Mouse (Mus musculus): ENCODE results near the gene Sim2.

Gene Sim2

DNA sequence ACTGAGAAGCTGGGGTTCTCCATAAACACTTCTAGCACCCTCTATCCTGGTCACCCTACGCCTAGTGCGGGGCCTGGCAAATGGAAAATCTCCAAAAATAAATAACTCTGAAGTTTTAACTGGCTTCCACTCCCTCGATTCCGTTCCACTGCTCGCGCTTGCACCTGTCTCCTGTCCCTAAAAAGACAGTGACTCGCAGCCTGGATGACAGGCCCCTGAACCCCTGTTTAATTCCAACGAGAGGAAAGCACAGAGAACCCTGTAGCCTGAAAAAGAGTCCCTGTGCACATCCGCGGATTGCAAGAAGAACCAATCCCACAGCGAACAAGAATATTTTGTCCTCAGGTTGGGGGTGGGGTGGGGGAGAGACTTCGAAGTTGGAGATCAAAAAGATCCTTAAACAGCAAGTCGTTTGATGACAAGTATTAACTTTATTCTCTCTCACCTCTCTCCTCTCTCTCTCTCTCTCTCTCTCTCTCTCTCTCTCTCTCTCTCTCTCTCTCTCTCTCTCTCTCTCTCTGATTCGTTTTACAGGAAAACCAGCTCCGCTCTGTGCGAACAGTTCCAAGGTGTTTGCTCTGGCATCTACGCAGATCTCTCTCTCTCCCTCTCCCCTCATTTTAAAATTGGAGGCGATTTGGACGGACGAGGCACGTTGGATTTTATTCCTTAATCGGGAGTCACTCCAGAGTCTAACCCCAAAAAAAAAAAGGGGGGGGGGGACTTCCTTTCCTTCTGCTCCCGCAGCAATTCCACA, 6.2 kb upstream of the Sim2 start:
- no peak for ATAC-seq (ENCODE audit: low TSS enrichment)

DNA sequence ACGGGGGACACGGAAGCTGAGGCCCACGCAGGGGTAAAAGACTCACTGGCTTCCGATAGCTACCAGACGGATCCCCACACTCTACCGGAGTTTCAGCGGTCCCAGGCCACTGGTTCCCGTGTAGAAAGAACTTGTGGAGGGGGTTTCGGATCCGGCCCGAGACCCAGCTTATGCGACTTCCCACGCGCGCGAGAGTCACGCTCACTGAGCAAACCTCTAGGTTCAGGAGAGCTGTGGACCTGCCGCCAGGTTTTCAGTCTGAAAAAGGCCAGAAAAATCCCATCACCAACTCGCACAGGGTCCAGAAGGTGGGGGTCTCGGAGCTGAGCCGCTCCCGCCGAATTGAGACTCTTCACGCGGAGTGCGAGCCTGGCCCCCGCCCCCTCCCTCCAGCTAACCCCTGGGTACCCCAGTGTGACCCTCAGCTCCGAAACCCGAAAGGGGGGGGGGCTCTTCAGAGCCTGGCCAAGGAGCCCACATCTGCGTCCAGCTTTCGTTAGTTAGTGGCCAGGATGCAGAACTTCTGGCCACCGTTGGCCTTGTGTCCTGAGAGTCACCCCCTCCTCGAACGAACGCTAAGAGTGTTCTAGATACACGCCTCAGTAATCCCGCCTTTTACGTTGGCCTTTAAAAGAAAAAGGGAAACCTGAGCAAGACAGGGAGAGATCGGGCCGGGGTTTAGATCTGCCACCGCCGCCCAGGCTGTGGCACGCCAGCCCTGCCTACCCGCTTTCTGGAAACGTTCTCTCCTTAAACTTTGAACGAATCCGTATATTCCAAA, 5.5 kb upstream of the Sim2 start:
- no peak for ATAC-seq (ENCODE audit: low TSS enrichment)

DNA sequence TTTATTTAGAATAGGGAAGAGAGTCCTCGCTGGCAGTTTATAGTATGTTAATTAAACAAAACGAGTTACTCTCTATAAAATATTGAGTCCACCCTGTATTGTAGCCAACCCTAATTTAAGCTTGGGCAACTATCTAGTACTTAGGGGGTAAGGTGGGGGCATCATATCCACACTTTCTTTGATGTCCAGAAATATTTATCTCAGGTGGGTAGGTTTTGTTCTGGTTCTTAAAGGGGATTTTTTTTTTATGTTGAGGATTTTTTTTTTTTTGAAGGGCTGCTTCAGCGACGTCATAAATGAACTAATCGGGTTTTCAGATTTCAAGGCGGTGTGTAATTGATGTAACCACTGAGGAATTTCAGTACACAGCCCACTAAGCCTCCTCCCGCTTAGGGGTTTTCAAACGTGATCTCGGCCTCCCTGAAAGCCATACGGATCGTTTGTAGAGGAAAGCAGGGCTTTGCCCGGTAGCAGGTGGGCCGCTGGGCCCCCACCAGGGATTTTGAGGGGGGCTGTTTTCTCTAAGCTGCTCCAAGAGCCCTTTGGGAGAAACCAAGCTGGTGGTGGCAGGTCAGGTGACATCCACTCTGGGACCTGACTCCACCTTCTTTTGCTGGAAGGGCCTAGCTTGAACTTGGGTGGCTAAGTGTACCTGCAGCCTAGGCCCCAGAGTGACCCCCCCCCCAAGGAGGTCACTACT, 4.7 kb upstream of the Sim2 start:
- no peak for ATAC-seq (ENCODE audit: low TSS enrichment)

DNA sequence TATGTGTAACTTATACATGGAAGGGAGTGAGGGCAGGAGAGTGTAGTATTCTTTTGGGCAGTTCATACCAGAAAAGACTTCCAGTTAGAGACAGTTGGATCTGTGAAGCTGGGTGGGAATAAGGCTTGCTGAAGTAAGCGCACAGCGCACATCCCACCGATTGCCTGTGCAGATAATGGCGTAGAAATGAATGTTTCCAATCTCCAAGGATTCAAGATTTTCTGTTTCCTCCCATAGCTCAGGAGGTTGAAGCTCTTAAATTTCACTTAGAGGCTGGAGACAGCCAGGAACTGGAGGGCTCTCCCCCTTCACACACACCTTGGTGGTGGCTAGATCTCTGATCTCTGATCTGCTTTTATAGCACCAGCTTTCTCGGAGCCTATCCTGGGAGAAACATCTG, 3.1 kb upstream of the Sim2 start:
- no peak for ATAC-seq (ENCODE audit: low TSS enrichment)

DNA sequence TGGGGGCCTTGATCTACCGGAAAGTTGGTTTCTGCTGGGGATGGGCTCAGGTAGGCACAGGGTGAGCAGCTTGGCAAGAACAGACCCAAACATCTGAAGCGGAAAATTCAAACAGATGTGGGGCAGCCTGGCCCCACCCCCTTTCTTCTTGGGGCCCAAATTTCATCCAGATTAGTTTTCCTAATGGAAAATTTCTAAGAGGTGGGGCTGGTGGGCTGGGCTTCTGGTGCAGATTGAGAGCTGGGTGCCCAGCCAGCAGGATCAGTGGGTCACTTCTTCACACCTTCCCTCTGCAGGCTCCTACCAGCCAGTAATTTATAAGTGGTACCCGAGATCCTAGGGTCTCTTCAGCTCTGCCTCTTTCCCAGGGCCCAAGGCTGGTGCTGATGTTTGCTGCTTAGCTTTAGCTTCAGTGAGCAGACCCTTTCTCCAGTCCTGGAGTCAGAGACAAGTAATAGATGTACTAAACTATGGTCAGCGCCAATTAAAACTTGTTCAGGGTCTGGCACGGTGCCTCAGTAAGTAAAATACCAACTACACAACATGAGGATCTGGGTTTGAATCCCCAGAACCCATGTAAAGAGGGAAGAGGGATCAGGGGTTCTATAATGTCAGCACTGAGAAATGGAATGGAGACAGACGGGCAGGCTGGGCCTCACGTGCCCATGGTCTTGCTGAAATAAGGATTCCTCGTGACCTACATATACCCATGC, 2.6 kb upstream of the Sim2 start:
- no peak for ATAC-seq (ENCODE audit: low TSS enrichment)

DNA sequence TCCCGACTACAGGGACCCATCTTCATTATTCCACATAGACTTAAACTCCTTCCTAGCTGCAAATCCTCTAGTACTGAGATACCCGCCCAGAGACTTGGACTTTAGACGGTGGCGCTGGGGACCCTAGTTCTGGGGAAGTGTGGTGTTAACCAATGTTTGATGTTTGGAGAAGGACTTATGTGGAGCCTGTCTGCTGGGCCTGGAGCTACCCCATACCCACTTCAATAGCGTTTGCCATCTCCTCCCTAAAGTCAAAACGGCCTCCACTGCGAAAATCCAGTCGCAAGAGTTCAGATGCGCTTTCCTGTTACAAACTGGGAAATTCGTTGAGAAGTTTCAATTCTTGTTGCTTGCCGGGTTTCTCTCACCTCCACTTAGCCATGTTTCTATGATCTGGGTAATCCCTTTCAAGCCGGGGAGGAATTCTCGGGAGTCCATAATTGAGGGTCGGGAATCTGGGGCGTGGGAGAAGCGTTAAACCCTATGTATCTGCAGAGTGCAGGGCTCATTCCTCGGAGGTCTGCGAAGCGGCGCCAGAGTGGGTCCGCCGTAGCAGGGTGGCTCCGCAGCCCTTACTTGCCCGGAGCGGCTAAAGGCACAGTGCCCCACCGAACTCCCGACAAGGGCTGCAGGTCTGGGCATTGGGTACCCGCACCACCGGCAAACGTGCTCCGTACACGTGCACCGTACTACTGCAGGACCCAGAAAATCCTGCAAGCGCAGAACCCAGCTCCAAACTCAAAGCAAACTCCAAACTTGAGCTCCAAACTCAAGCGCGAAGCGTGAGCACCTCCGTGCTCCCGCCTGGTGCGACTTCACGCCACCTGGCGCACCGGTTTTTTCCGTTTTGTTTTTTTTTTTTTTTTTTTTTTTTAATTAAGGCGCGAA, 1.5 kb upstream of the Sim2 start:
- no peak for ATAC-seq (ENCODE audit: low TSS enrichment)

DNA sequence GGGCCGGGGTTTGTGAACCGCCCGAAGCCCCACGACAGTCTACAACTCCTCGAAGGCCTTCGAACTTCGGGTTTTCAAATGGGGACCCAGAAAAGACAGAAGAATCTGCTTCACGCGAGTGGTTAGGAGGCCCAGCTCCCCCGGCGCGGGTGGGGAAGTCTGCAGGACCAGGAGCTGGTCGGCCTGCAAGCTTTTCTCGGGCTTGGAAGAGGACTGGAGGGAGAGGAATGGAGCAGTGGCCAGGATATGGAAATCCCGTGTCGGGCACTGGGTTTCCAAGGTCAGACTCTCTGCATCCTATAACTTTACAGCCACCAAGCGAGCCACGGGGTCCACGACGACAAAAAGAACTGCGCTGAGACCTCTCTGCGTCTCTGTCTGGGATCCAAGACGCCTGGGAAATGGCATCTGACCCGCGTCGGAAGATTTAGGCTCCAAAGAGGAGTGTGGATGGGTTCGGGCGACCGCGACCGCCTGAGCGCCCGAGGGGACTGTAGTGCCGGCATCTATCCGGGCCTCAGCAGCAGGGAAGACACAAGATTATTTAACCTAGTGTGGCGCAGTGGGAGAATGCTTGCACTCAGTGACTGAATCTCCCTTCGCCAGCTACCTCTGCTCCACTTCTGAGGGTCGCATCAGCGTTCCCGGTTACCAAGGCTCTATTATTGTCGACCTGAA, 744 bp upstream of the Sim2 start:
- no peak for ATAC-seq (ENCODE audit: low TSS enrichment)

DNA sequence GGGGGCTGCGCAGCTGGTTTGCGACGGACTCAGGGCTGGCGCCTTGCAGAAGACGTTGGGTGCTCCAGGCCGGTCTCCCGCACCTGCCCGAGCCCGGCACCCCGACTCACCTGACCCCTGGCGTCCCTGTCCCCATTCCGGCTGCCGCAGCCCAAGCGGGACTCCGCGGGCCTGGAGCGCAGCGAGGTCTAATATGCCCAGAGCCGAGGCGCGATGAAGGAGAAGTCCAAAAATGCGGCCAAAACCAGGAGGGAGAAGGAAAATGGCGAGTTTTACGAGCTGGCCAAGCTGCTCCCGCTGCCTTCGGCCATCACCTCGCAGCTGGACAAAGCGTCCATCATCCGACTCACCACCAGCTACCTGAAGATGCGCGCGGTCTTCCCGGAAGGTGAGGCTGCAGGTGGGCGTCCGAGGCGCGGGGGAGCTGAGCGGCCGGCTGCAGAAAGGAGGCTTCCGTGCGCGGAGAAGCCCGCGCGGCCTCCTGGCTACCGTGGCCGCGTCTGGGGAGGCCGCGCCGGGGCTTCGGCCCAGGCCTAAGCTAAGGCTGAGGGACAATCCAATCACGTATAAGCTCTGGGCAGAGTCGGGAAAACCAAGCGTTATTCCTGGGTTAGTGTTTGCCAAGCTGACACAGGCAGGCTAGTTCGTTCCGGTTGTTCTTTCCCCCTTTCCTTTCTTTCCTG, 1.0 kb downstream of the Sim2 start:
- ATAC-seq (ENCODE audit: low TSS enrichment), result no peak

DNA sequence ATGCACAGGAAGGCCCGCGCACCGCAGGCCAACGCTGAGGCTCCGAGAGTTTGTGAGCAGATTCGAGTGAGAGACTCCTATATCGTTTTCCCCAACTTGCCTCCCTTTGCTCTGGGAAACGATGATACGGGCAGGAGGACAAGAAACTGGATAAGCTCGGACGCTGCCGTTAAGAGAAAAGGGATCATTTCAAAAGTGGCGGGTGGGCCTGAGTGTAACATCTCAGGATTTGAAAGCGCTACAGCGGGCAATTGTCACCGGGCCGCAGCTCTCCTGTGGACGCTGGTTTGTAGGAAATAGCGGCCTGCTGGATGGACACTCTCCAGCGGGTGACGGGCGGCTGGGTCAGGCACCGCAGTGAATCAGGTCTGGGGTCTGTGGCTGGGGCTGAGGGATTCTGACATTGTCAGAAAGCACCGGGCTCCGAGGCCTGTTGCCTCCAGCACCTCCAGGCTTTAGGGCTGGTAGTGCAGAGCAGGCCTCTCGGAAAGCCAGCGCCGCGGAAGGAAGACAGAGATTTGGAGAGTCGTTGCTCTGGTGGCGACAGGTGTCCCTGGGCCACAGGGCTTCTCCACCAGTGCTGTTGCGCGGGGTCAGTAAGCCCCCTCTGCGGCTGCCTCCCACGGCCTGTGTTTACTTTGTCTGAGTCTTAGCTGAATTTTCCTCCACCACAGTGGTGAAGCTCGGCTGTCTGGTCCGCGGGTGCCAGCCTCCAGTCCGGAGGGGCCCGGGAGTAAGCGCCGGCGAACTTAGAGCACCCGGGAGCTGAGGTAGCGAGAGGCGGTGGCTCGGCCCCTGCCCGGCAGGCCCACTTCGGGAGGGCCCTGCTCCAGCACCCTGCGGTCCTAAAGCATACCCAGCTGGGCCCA, 2.2 kb downstream of the Sim2 start:
- ATAC-seq (ENCODE audit: low TSS enrichment), result no peak

DNA sequence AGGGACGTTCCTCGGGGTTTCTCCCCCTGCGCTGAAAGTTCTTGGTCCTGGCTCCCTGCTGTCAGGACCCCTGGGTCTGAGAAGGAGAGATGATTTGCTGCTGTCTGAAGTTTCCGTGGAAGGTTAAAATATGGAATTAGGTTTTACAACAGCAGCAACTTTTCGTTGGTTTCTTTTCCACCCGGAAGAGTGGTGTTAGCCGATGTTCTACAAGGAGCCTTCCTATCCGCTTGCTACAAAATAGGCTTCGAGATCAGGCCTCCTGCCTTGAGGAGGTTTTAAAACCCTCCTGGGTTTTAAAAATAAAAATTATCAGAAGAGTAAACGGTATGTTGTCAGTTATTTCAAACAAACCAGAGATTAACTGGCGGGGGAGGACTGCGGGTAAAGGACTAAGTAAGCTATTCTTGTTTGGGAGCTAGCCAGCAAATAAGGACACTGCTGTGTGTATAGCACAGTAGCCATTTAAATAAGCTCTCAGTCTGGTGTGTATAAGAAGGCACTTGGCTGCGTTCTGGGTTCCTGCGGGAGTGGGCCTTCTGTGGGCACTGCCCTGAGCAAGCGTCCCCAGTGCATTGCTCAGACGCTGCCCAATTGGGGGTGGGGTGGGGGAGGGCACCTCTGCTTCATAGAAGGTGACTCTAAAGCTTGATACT, 3.0 kb downstream of the Sim2 start:
- no peak for ATAC-seq (ENCODE audit: low TSS enrichment)

DNA sequence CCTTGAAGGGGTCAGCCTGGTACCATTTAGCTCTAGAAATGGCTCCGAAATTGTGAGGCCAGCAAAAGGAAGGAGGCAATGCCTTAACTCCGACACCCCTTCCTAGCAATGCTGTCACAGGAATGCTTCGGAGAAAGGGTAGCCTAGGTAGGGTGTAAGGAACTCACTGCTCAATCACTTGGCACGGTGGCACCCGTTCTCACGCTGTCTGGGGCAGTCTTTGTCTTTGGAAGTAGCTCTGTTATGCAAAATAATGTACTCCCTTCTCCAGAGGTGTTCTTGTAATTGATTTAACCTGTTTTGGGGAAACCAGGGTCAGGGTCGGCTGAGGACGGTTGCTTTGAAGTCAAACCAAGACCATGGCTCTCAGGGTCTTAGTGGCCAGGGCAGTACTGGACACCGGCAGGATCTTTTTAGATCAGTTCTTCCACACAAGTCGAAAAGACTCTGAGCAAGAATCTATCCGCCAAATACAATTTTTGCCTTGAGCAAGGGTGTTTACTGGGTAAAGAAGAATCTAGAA, 3.6 kb downstream of the Sim2 start:
- no peak for ATAC-seq (ENCODE audit: low TSS enrichment)

DNA sequence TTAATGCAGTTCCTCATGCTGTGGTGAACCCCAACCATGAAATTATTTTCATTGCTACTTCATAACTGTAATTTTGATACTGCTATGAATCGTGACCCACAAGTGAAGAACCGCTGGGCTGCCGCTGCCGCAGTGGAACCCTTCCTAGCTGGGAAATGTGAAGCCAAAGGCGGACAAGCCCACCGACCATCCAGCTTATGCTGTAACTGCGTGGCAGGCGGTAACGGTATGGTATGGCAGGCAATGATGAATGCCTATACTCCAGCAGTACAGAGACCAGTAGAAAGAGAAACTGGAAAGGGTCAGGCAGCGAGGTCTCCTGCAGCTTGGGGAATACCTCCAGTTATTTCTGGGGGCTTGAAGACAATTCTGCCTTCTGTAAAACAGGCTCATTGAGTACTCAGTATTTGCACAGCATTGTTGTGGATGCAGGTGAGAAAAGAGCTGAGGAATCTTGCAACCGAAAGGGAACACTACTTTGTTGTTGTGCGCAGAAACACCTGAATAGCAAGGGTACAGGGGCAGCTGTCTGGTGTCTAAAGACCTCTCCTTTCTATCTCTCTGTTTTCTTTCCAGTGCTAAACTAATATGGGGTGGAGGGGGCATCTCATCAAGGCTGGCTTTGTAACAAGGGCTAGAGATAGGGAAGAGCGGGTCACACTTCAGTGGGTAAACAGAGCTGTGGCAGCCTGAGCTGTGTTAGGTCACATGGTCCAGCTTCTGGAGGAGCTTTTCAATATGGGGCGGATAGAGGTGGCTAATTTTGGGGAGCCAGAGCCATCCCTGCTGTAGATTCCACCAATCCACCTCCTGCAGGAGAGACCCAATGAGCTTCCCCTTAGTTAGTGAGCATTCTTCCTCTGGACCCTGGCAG, 4.3 kb downstream of the Sim2 start:
- ATAC-seq (ENCODE audit: low TSS enrichment), result no peak

DNA sequence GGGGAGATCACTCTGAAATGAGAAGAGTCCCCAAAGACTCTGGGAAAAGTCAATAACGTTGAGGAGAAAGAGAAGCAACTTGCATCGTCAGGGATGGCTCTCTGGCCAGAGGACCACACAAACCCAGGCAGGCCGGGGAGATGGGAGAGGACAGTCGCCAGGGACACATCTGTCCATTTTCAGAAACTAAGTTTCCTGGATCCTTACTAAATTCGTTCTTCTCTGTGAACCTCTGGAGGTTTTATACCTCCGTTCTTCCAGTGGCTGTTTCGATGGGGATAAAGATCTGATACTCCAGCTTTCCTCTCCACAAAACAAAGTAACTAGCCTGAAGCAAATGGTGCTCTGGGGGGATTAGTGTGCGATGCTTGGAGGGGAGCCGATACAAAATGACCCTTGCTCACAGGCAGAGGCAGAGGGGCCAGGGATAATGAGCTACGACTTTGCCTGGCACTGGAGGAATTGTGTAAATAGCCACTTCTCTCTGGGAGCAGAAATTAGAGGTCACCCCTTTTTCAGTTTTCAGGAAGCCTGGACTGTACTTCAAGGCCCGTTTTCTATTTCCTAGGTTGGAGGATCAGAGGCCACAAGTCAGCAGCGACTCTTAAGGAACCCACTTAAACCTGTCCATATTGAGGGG, 7.9 kb downstream of the Sim2 start:
- ATAC-seq (ENCODE audit: low TSS enrichment), result no peak

DNA sequence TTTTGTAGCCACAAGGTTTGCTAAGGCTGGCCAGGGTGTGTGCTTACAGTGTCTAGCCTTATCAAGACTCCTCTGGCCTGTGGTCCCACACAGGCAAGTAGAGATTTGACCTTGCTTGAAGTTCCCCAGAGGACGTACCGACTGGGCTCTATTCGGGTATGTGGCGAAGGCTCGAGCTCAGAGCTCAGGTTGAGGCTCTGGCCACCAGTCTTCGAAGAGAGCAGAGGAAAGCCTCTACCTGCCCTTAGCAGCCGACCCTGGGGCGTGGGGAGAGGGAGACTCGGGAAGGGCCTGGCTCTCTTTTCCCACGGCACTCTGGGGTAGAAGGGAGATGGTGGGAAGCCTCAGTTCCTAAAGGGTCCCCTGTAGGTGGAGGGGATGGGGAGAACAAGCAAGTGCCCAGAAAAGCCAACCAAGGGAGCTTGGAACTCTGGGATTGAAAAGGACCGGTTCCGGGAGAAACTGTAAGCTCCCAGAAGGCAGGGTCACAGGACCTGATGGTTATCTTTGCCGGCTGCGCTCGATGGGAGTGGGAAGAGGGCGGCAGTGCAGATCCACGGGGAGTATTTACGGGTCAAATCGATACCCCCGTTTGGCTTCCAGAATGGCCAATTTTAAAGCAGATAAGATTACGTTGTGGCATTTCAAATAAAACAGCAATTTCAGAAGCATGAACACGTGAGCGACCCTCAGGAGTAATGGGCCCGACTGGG, 8.6 kb downstream of the Sim2 start:
- ATAC-seq (ENCODE audit: low TSS enrichment), result no peak

DNA sequence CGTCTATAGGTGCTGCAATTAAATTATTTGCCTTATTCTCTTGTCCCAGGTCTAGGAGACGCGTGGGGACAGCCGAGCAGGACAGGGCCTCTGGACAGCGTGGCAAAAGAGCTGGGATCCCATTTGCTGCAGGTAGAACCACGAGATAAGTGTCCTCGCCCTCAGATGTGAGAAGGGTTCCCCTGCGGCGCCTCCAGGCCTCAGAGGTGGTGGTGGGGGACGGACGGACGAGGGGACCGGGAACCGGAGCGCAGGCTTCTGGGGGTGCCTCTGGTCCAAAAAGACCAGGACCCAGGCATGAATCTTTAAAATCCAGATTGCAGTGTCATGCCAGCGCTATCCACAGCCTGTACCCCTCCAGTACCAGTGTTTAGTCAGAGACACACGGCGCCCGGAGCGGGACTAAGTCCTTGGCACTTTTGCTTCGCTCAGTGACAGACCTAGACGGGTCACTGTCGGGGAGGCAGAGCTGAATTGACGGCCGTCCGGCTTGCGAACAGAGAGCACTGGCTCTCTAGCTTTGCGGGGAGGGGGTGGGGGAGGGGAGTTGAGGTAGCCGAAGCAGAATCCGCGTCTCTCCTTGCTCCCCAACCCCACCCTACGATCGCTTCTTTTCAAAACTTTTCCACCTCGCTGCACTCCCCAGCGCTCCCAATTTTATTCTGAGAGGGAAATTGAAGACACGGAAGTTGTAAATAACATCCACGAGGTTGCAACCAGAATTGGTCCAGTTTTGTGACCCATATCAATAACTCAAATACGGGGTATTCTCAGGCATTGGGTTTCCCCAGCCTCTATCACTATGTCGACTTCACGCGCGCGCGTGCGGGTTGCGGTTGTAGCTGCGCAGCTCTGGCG, 9.7 kb downstream of the Sim2 start:
- ATAC-seq (ENCODE audit: low TSS enrichment), result no peak
